Mouse (Mus musculus) neutrophil, adult 5-6 weeks (primary cell): ENCODE measurements around the gene Samd4b. TPM values are rescaled to one million over a fixed set of nuclear protein-coding genes. Genes with fewer than 3 reads are reported as not detected.

Experiments
- ATAC-seq: fragments of 151-379, 151-347 bp; 2 replicates; pipeline ENCODE4 v1.8.0; 2017; ENCODE audit warnings: mild to moderate bottlenecking, moderate TSS enrichment; ENCODE audit not compliant: insufficient number of reproducible peaks, poor library complexity, low FRiP score, severe bottlenecking; ENCODE audit errors: extremely low read depth
- total RNA-seq: library from RNA; stranded (forward); fragments of 200-1000 nt; gene quantifications from 2 replicates; pipeline ENCODE4 v1.2.3, GENCODE M21; 2017

Samd4b gene
- total RNA-seq, 1 experiment from 2014 or later = 15.2 TPM

- ATAC-seq = no peak
These were observed 243.8 kb downstream of the Samd4b start for GRCm38 (mm10) chr7:28354113-28354581.

DNA sequence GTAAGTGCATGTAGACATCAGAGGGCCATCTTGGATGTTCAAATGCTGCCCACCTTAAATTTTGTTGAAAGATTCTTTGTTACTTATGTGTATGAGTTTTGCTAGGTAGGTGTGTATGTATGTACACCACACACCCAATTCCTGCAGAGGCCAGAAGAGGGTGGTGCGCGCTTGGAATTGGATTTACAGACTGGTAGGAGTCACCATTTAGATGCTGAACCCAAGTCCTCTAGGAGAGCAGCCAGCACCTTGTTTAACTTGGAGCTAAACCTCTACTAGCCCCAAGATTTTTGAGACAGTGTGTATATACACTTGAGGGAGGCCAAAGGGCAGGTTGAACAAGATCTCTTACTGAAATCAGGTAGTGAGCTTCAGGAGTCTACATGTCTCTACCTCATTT is 244.7 kb downstream of the Samd4b start:
- no peak for ATAC-seq

GRCm38 (mm10) chr7:28351676-28352191 is 246.2 kb downstream of the Samd4b start:
- no peak for ATAC-seq

GRCm38 (mm10) chr7:28350155-28350883 is 247.6 kb downstream of the Samd4b start, which contains the start of gene Rps16:
TSS of gene Rps16 (plus strand) at chr7:28350652.
- ATAC-seq = peak; percentile 98

Other genes starting within 250 kb of the Samd4b start
- 700 and 800 TPM in 2 replicates for gene Rps16, start 247.5 kb downstream of the Samd4b start, total RNA-seq
- gene Plekhg2, start 225.5 kb downstream of the Samd4b start, total RNA-seq = 32.6 and 39.7 TPM in 2 replicates
- gene Zfp36, start 217.9 kb downstream of the Samd4b start, total RNA-seq = 496 and 563 TPM in 2 replicates
- 9.1 and 9.8 TPM in 2 replicates for gene Med29, start 205.4 kb downstream of the Samd4b start, total RNA-seq
- 218 and 230 TPM in 2 replicates for gene Paf1, start 205.2 kb downstream of the Samd4b start, total RNA-seq
- gene Gmfg, start 160.7 kb downstream of the Samd4b start, total RNA-seq = 1,008 and 1,024 TPM in 2 replicates
- gene Lrfn1, start 146.2 kb downstream of the Samd4b start, total RNA-seq = 0.37 and 0.47 TPM in 2 replicates
- gene Ifnl2, start 87.7 kb downstream of the Samd4b start, total RNA-seq = not detected in 2 replicates
- gene Ifnl3, start 75.3 kb downstream of the Samd4b start, total RNA-seq = not detected in 2 replicates
- gene Sycn, start 57.3 kb downstream of the Samd4b start, total RNA-seq = not detected in 2 replicates
- gene Nccrp1, start 50.9 kb downstream of the Samd4b start, total RNA-seq = 0.49 and 0.70 TPM in 2 replicates
- 6.6 and 8.8 TPM in 2 replicates for gene Pak4, start within 50 bp of the Samd4b start, total RNA-seq
- gene Acp7, start 33.2 kb upstream of the Samd4b start, total RNA-seq = not detected in 2 replicates
- not detected in 2 replicates for gene Fbxo27, start 94.7 kb upstream of the Samd4b start, total RNA-seq
- gene Fbxo17, start 118.7 kb upstream of the Samd4b start, total RNA-seq = 0.61 and 0.81 TPM in 2 replicates
- 18.0 and 19.4 TPM in 2 replicates for gene Mrps12, start 143.7 kb upstream of the Samd4b start, total RNA-seq
- gene Sars2, start 143.8 kb upstream of the Samd4b start, total RNA-seq = 5.9 and 6.1 TPM in 2 replicates
- not detected in 2 replicates for gene Ccer2, start 158.0 kb upstream of the Samd4b start, total RNA-seq
- 39.3 and 45.8 TPM in 2 replicates for gene Sirt2, start 168.6 kb upstream of the Samd4b start, total RNA-seq
- 23.5 and 24.3 TPM in 2 replicates for gene Nfkbib, start 169.4 kb upstream of the Samd4b start, total RNA-seq
- gene Rinl, start 190.8 kb upstream of the Samd4b start, total RNA-seq = 95.7 and 108 TPM in 2 replicates
- gene Hnrnpl, start 210.4 kb upstream of the Samd4b start, total RNA-seq = 300 and 326 TPM in 2 replicates
- 43.8 and 45.0 TPM in 2 replicates for gene Ech1, start 227.1 kb upstream of the Samd4b start, total RNA-seq
- 25.1 and 34.3 TPM in 2 replicates for gene Lgals4, start 235.7 kb upstream of the Samd4b start, total RNA-seq